Mouse (Mus musculus) skeletal muscle tissue, adult 2 months (tissue): ENCODE measurements around the gene Tmem37.

Experiments
- DNase-seq: peaks from one replicate; pipeline ENCODE4 v3.0.0-alpha.2; 2012; ENCODE audit warnings: low read depth, low spot score

Tmem37 gene

GRCm38 (mm10) chr1:120019428-120019827 is 54.4 kb downstream of the Tmem37 start:
- no peak for DNase-seq

GRCm38 (mm10) chr1:120018900-120019299 is 55.0 kb downstream of the Tmem37 start:
- no peak for DNase-seq
